Mouse (Mus musculus): ENCODE measurements around the gene Eif2b3.
A peak's percentile ranks its signal among the peaks of the same experiment; 100 is the strongest.

Gene Eif2b3

GRCm38 (mm10) chr4:117019206-117020134 lies at the start of gene Eif2b3:
Eif2b3 (plus strand) TSS chr4:117019402.
- peak; percentile 72 for DNase-seq (ENCODE audit: low spot score)

GRCm38 (mm10) chr4:116976503-116976902 lies 42.7 kb upstream of the Eif2b3 start:
- DNase-seq (ENCODE audit: low spot score) = no peak

- DNase-seq (ENCODE audit: low spot score) = no peak
Measured at GRCm38 (mm10) chr4:116985681-116986080, 33.5 kb upstream of the Eif2b3 start.

GRCm38 (mm10) chr4:116986400-116987121 lies 32.6 kb upstream of the Eif2b3 start:
- DNase-seq (ENCODE audit: low spot score) = peak; percentile 47

GRCm38 (mm10) chr4:116987122-116987456 lies 32.1 kb upstream of the Eif2b3 start:
- no peak for DNase-seq (ENCODE audit: low spot score)

- no peak for DNase-seq (ENCODE audit: low spot score)
Measured at GRCm38 (mm10) chr4:116989731-116990130, 29.5 kb upstream of the Eif2b3 start.

GRCm38 (mm10) chr4:116991366-116991765 lies 27.8 kb upstream of the Eif2b3 start:
- DNase-seq (ENCODE audit: low spot score) = peak; percentile 90

GRCm38 (mm10) chr4:116993672-116994621 lies 25.3 kb upstream of the Eif2b3 start, which contains the start of gene Urod:
Urod (minus strand) TSS chr4:116994413.
- DNase-seq (ENCODE audit: low spot score) = peak; percentile 90

GRCm38 (mm10) chr4:116995131-116995797 lies 23.9 kb upstream of the Eif2b3 start, which contains the start of gene Hectd3:
Hectd3 (plus strand) TSS chr4:116995317.
- DNase-seq (ENCODE audit: low spot score) = peak; percentile 40

GRCm38 (mm10) chr4:116995798-116996135 lies 23.4 kb upstream of the Eif2b3 start:
- DNase-seq (ENCODE audit: low spot score) = no peak

GRCm38 (mm10) chr4:116999513-117000154 lies 19.6 kb upstream of the Eif2b3 start:
- no peak for DNase-seq (ENCODE audit: low spot score)

- no peak for DNase-seq (ENCODE audit: low spot score)
Measured at GRCm38 (mm10) chr4:117001957-117002356, 17.2 kb upstream of the Eif2b3 start.

- DNase-seq (ENCODE audit: low spot score) = peak; percentile 57
Measured at GRCm38 (mm10) chr4:117002543-117003521, 16.4 kb upstream of the Eif2b3 start.

GRCm38 (mm10) chr4:117004649-117005048 lies 14.6 kb upstream of the Eif2b3 start:
- no peak for DNase-seq (ENCODE audit: low spot score)

- no peak for DNase-seq (ENCODE audit: low spot score)
Measured at GRCm38 (mm10) chr4:117005611-117006400, 13.4 kb upstream of the Eif2b3 start.

- DNase-seq (ENCODE audit: low spot score) = no peak
Measured at GRCm38 (mm10) chr4:117007058-117007457, 12.1 kb upstream of the Eif2b3 start.

- DNase-seq (ENCODE audit: low spot score) = no peak
Measured at GRCm38 (mm10) chr4:117010231-117010630, 9.0 kb upstream of the Eif2b3 start.

- DNase-seq (ENCODE audit: low spot score) = no peak
Measured at GRCm38 (mm10) chr4:117013596-117013995, 5.6 kb upstream of the Eif2b3 start.

- DNase-seq (ENCODE audit: low spot score) = no peak
Measured at GRCm38 (mm10) chr4:117014901-117015415, 4.2 kb upstream of the Eif2b3 start.

Measured in layer of hippocampus, adult 9-10 months (tissue).